Mouse (Mus musculus) T-cell, adult 2 months (primary cell): ENCODE results near the gene Cd300a.

Source experiments
- DNase-seq: peaks from one replicate; pipeline ENCODE4 v3.0.0; 2022; ENCODE audit warnings: low spot score

Cd300a gene

DNA sequence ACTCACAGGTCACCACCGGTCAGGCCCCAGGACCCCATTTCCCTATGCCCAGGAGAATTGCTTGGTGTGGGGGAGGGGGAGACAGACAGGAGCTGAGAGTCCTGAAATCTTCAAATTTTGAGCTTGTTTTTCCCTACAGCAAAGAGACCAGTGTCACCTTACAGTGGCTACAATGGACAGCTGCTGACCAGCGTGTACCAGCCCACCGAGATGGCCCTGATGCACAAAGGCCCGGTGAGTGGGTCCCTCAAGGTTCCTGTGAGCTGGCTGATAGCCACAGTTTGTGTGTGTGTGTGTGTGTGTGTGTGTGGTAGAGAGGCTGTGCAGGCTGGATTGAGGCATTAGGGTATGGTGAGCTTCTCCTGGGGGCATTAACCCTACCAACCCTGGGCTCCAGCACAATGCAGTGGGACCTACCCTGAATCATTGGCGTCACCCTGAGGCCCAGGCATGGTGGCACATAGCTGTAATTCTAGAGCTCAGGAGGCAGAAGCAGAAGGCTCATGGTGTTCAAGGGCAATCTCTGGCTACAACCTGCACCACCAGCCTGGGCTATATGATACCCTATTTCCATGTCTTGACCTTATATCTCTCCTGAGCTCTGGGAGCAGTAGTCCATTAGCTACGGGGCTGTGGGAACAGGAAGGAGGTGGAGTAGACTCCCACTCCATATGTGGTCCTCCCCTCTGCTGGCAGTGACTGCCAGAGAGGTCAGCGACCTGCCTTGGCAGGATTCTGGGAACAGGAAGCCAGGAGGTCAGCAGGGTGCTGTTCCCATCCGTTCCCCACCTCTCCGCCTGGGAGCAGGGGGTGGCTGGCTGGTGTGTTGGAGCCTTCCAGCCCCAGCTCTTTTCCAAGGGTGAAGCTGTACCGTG, 23.1 kb upstream of the Cd300a start:
- DNase-seq: no peak

DNA sequence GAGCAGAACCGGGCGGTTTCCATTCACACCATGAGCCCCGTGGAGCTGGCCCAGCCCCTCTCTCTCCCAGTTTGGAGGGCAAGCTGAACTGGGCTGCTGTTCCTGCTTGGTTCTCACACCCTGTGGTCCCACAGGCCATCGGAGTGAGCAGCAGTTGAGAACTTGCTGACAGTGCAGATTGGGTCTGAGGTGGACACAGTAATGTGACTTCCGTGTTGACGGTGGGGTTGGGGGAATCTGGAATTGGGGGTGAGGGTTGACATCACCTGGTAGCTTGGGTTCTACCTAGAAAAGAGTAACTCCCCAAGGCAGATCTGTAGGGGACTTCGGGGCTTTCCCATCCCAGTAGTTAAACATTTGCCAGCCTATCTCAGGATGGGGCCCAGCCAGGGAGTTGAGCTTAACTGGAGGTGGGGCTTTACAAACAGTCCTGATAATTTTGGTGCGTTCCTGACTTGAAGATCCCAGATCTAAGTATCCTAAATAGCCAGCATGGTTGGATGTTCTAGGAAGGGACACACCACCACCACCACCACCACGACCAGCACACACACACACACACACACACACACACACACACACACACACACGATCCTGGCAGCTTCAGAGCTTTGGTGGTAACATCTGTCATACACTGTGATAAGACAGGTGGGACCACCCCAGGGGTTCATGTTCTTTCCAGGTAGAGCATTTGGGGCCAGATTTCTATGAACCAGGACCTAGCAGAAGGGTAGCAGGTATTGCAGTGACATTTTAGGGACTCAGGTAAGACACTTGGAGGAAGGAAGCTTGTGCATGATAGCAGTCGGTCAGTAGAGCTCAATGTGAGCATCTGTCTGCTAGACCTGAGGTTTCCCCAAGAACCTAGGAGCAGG, 22.2 kb upstream of the Cd300a start:
- no peak for DNase-seq

DNA sequence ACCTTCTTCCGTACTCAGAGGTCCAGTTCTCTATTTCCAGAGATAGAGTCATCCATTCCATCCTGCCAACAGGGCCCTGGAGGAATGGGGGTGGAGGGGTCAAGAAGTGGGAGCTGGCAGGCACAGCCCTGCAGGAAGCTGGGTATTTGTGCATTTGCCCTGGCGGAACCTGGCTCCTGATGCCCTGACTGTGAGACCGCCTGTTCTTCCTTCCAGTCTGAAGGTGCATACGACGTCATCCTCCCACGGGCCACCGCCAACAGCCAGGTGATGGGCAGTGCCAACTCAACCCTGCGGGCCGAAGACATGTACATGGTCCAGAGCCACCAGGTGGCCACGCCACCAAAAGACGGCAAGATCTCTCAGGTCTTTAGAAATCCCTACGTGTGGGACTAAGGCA, 21.6 kb upstream of the Cd300a start:
- DNase-seq: no peak

DNA sequence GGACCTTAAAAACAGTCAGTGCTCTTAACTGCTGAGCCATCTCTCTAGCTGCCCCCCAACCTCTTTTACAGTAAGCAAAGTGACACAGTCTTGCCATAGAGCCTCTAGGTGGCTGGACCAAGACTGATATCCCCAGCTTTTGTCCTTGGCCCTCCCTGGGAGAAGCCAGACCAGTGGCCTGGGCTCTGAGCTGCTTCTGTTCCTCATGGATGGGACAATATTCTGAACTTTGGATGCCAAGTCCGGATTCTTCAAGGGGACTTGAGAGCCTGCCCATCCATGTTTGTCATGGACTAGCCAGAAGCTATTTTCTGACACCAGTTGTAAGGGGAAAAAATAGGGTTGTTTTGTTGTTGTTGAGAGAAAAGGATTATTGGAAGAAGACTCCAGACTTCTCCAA, 20.1 kb upstream of the Cd300a start:
- DNase-seq: no peak

DNA sequence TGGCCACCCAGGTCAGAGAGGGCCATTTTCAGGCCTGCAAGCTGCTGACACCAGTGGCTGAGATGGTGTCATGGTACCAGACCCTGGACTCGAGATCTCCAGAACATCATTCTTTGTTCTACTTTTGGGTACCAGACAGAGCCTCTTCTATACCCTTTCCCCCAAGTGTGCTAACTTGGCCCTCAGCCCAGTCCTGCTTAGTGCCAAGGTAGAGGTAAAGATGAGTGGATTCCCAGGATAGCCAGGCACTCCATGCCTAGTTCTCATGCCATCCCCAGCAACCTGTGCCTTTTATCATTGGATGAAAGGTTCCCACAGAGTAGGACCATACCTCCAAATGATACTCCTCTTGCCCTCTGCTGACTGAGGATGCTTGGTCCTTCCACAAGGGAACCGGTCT, 18.3 kb upstream of the Cd300a start:
- DNase-seq: no peak

DNA sequence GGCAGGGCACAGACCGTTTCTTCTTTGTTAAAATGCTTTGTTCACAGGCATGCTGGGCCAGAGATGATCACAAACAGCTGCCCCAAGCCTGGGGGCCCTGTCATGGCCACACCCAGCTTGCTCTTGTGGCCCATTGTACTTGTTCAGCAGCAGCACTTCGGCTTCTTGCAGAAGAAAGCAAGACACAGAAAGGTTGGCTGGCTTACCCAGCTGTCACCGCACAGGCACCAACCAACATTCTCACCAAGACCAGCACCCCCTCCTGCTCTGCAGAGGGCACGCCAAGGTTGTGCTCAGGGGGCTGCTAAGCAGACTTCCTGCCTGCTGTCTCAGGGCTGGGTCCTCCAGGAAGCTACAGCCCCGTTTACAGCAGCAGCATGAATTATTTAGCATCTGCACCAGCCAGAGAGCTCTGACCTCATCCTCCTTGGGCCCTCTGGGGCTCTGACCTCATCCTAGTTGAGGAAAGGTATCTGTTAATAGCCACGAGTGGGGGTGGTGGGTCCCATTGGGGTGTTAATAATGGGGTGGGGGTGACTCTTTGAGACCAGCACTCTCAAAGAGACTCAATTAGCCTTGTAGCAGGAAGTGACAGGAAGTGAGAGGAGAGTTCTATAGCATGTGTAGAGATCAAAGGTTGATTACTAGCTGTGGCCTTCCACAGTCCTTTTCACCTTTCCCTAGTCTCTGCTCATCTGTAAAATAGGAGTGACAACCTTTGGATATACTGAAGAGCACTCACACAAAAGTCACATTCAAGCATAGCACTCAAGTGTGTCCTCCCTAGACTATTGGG, 16.6 kb upstream of the Cd300a start:
- DNase-seq: peak; percentile 69

DNA sequence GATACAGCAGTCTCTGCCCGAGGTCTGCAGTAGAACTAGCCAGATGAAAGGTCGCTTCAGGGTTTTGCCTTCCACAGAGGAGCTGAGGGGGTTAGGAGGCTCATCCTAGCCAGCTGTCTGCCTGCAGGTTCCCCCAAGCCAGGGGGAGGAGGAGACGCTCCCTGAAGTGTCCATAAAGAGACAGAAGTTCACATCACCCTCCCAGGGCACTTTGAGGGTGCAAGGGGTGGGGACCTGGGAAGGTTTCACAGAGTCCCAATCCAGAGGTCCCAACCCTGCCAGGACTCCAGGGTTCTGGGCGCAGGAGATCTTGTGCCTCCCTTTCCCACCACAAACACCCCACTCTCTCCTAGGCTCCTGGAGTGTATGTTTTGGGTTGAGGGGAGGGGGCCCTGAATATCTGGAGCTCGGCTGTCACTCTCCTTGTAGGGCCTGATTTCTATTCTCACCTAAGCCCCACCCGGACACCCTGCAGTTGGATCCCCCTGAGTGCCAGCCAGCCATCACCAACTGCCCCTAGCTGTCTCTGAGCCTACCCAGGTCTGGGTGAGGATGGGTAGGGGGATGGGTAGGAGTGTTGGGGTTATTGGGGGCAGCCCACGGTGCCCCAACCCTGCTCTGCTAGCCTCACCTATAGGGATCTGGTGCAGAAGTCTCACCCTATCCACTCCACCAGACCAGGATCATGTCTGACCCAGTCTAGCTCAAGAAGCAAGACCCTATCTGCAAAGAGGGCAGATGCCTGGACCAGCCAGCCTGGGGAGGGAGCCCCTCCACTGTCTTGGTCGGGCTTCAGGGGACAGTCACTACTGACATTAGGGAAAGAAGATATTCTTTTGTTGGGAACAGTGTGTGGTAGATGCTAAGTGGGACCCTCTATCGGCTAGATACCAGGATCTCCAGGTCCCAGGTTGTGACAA, 15.4 kb upstream of the Cd300a start:
- DNase-seq: no peak

DNA sequence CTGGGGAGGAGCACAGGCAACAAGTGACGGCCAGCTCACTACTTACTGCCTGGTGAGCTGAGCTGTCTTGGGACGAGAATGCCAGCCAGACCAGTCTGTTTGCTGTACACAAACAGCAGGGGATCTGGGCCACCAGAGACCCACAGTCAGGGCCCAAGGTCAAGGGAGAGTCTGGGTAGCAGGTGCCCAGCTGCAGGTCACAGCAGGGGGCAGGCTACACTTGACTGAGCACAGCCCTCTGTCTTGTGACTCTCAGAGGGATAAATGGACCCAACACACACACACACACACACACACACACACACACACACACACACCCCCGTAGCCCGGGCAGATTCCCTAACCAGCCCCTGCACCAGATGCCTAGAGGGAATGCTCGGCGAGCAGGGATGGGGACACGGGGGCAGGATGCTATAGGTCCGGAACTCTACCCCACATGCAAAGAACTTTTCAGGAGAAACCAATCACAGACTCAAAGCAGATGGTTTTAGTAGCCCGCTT, 14.5 kb upstream of the Cd300a start:
- DNase-seq: no peak

DNA sequence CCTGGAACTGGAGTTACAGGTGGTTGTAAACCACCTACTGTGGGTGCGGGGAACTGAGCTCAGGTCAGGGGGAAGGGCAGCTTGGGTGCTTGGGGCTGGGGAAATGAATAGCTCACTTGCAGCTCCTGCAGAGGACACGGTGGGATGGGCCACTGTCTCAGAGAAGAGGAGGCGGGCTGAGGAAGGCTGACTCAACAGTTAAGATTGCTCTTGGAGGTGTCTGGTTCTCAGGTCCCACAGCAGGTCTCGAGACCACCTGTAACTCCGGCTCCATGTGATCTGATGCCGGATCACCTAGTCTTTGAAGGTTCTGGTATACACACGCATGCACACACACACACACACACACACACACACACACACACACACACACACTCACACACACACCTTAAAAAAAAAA, 13.7 kb upstream of the Cd300a start:
- DNase-seq: peak; percentile 54

DNA sequence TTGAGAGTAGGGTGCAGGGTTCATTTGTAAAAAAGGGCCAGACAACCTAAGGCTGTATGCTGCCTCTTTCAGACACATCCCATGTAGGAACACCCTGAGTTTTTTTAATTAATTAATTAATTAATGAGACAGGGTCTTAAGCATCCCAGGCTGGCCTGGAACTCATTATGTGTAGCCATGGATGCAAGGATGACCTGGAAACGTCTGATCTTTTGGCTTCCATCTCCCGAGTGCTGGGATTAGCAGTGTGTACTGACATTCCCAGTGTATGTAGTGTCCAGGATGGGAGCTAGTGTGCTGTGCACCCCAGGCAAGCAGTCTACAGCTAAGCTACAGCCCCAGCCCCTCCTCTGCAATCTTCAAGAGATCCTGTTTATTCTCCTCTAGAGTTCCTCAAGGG, 13.2 kb upstream of the Cd300a start:
- DNase-seq: no peak

DNA sequence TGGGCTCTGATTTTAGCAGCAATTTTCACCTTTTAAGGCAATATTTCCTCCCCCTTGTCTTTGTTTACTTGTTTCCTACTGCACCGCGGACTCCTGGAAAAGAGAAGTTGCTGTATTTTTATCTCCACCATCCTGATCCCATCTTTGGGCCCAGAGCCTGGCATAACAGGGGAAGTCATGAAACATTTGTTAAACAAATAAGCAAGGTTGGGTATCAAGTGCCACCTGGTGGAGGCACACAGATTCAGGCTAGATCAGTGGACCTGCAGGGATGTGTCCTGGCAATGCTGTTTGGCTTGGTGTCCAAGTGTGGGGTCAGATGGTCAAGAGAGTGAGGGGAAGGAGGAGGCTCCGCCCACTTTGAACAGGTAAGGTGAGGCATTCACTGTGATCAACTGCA, 12.7 kb upstream of the Cd300a start:
- DNase-seq: peak; percentile 32

DNA sequence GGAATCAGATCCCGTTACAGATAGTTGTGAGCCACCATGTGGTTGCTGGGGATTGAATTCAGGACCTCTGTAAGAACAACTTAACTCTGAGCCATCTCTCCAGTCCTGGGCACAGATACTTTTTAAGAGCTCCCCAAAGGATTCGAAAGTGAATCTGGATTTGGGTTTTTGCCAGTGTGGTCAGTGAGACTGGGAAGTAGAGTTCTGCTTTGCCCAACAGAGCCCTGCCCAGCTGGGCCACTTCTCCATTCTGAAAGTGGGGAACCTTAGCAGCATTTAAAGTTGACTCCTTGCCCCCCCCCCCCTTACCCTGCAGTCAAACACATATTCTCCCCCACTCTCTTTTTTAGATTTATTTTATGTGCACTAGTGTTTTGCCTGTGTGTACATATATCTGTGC, 10.2 kb upstream of the Cd300a start:
- DNase-seq: no peak

DNA sequence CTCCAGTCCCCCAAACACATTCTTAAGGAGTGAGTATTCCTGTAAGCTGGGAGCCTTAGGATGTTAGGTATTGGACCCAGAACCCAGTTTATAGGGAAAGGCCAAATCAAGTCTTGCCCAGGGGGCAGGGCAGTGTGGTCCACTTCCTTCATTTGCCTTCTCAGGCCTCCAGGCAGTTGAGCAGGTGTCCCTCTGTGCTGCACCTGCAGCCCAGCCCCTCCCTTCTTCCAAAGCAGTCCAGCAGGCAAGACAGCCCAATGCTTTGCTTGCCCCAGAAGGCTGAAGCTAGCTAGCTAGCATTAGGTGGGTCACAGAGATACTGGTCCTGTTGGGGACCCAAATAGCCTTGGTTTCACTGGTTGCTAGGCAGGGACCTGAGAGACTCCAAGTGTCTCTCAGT, 9.7 kb upstream of the Cd300a start:
- no peak for DNase-seq

DNA sequence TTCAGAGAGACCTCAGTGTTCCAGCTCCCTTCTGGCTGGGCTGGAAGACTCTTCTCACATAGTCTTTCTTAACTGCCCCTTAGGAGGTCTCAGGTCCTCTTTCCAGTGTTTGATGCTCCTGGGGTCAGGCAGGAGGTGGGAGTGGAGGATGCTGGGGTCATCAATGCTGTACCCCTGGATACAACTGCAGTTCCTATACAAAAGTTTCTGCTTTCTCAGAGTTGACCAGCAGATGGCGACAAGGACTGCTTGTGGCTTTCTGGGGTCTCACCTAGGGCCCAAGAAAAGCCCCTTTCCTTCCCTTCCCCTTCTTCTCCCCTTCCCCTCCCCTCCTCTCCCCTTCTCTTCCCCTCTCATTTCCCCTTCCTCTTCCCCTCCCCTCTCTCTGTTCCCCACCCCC, 9.3 kb upstream of the Cd300a start:
- DNase-seq: peak; percentile 23

DNA sequence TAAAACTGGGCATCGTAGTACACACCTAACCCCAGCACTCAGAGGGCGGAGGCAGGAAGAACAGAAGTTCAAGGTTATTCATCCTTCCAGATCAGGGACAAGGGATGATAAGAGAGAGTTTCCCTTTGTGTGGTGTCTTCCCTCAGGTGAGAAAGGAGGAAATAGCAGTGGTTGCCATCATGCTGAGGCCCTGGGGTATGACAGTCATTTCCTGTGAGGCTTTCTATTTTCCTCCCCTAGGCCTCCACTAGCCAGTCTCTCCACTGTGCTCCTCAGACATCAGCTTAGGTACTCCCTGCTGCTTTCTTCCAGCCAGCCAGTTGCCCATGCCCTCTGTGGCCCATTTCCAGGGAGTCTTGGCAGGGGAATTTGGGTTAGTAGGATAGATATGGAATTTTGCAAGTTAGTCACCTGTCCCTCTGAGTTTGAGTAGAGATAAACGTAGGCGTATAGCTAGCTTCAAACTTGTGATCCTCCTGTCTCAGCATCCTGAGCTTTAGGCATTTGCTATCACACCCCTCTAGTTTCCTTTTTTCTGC, 6.5 kb upstream of the Cd300a start:
- DNase-seq: no peak

DNA sequence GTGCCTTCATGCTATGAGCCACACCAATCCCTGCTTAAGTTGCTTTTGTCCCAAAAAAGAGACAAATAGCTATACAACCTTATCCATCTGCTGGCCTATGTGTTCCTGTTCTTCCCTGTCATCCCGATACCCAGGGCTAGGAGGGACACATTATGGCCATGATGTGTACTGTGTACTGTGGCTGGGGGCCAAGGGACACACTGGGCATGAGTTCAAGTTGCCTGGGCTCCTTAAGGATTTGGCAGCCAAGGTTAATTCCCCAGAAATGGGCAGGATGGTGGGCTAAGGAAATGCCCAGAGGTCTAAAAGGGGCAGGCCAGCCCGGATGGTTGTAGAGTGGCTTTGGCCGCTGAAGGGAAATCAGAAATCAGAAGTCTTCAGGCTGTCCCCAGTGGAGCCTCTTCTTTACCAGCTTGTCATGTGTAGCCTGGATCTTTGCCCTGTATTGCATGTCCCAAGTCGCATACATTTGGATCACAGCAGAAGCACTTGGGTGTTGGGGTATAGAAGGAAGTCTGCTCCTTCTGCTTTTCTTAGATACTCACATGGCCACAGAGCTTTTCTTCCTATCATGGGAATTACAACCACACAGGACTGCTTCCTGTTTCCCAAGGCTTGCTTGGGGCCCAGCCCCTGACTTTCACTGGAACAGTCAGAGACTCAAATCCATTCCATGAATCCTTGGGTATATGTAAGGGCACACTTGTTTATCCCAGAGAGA, 5.3 kb upstream of the Cd300a start:
- DNase-seq: no peak

DNA sequence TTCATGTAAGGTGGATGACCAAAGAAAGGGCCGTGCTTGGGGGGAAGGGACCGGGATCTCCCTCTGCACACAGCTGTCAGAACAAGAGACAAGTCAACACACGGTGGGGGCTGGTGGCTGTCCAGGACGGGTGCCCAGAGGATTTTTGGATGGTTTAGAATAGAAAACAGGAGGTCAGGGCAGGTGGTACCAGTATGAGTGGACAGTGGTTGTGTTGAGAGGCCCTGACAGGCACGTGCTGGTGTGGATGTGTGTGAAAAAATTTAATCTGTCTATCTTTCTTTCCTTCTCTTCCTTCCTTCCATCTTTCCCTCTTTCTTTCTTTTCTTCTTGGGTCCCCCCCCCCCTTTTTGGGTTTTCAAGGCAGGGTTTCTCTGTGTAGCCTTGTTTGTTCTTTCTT, 701 bp downstream of the Cd300a start:
- DNase-seq: no peak

DNA sequence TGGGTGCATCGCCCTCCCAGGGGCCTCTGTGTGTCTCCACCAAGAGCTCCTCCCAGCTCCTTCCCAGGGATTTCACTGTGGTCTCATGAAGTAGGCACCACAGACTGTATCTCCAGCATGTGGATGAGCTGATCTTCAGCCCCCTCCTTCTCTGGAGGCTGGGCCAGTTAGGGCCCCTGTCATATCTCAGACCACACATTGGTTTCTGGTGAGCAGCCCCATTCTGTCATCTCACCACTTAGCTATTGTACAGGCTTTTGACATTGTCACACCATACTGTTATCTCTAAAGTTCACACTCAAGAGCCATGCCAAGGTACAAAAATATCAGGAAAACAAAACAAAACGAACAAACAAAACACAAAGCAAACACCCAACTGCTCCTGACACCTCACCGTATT, 6.2 kb downstream of the Cd300a start:
- no peak for DNase-seq

DNA sequence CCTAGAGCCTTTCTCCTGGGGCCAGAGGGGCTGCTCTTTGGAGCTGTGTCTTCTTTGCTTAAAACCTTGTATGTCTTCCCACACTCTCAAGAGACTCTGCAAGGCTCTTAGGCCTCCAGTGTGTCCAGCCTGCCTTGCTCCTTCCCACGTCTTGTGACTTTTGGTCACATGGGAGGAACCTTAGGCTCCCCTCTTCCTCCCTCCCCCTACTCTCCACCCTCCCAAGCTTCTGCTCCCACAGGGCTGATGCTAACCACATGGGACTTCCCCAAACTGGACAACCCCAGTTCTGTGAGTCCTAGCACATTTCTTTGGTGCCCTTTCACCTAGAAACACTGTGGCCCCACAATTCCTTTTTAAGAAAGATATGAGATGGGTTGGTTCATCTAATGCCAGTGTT, 8.2 kb downstream of the Cd300a start:
- DNase-seq: no peak

DNA sequence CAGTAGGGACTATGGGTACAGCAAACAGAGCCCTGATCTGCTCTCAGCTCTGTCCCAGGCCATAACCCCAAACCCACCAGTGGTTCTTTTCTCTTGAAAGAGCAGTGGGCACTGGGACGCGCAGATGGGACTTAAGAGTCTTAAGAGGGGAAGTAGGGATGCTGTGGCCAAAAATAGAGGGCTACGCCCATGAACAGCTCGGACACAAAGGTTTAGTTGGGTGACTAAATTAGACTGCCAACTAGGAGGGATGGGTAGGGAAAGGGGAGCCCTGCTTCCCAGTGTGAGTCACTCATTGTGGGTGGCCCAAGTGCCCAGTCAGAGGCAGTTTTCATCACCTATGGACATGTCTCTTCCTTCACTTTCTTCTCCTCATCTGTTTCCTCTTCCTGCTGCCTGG, 13.4 kb downstream of the Cd300a start:
- no peak for DNase-seq
